Mouse (Mus musculus): Measurements from ENCODE around the gene Dbt.

DNA sequence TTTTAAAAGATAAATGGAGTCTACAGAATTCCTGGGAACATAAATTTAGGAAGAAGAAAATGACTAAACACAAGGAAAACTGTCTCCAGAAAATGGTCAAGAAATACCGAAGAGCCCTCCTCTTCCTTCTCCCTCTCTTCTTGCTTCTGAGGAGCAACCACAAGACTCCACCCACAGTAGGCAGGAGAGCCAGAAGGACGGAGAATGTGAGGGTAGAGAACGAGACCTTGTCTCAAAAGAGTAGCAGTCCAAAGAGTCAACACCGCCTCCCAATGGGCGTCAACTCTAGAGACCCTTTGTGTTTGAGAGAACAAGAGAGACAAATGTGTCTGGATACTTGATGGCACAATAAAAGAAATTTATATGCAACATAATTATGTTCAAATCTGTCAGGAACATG is 19.2 kb upstream of the Dbt start:
- TF ChIP-seq CTCF (IDR thresholded peaks at IDR 0.05; ENCODE audit: extremely low read depth, insufficient read depth, low read length) = no peak
- TF ChIP-seq POLR2A (IDR thresholded peaks at IDR 0.05; ENCODE audit: extremely low read depth, insufficient read depth, low read length) = no peak
